Mouse (Mus musculus) T-helper 17 cell (primary cell): Measurements from ENCODE around the gene Gm815.

ENCODE experiments used
- in situ Hi-C, 2 experiments: fragments of 300-600 bp; cut with MboI, MseI; formaldehyde crosslinking; loops; 1 replicate in 1 of 2; 2 replicates in 1 of 2; pipeline ENCODE4 v1.15.1; 2025; ENCODE audit warnings: high pct_unique_total_duplicates in 2 of 2

Gene Gm815

GRCm38 (mm10) chr19:26885616-26886015 is at the start of gene Gm815:
Gene Gm815, plus strand, starts transcription at chr19:26885881.
- in situ Hi-C loops: loop anchor here in 1 of 2 experiments (5.0 kb wide), 1 partner anchor 47 kb away; no protein-coding TSS in a partner anchor

- in situ Hi-C loops: no loop called here
Measured at GRCm38 (mm10) chr19:26837626-26838025, 48.1 kb upstream of the Gm815 start.

- in situ Hi-C loops: loop anchor here in 1 of 2 experiments (10.0 kb wide), 2 partner anchors 99 to 1959 kb away; no protein-coding TSS in a partner anchor
Measured at GRCm38 (mm10) chr19:26843896-26844295, 41.8 kb upstream of the Gm815 start.

GRCm38 (mm10) chr19:26844813-26845212 is 40.9 kb upstream of the Gm815 start:
- in situ Hi-C loops: loop anchor here in 1 of 2 experiments (10.0 kb wide), 2 partner anchors 100 to 1960 kb away; no protein-coding TSS in a partner anchor

- in situ Hi-C loops: loop anchor here in 1 of 2 experiments (10.0 kb wide), 2 partner anchors 101 to 1961 kb away; no protein-coding TSS in a partner anchor
Measured at GRCm38 (mm10) chr19:26845276-26846016, 40.2 kb upstream of the Gm815 start.

GRCm38 (mm10) chr19:26846017-26846285 is 39.7 kb upstream of the Gm815 start:
- in situ Hi-C loops: loop anchor here in 1 of 2 experiments (10.0 kb wide), 2 partner anchors 101 to 1961 kb away; no protein-coding TSS in a partner anchor

- in situ Hi-C loops: no loop called here
Measured at GRCm38 (mm10) chr19:26851017-26851782, 34.5 kb upstream of the Gm815 start.

- in situ Hi-C loops: no loop called here
Measured at GRCm38 (mm10) chr19:26852325-26852900, 33.3 kb upstream of the Gm815 start.

- in situ Hi-C loops: no loop called here
Measured at GRCm38 (mm10) chr19:26853701-26854282, 31.9 kb upstream of the Gm815 start.

- in situ Hi-C loops: no loop called here
Measured at GRCm38 (mm10) chr19:26854661-26855060, 31.0 kb upstream of the Gm815 start.

GRCm38 (mm10) chr19:26855152-26855551 is 30.5 kb upstream of the Gm815 start:
- in situ Hi-C loops: no loop called here

- in situ Hi-C loops: no loop called here
Measured at GRCm38 (mm10) chr19:26858427-26859194, 27.1 kb upstream of the Gm815 start.

GRCm38 (mm10) chr19:26859195-26859570 is 26.5 kb upstream of the Gm815 start:
- in situ Hi-C loops: no loop called here

GRCm38 (mm10) chr19:26863662-26864061 is 22.0 kb upstream of the Gm815 start:
- in situ Hi-C loops: loop anchor here in 1 of 2 experiments (10.0 kb wide), 1 partner anchor 69 kb away; no protein-coding TSS in a partner anchor

GRCm38 (mm10) chr19:26864975-26865690 is 20.5 kb upstream of the Gm815 start:
- in situ Hi-C loops: loop anchor here in 1 of 2 experiments (10.0 kb wide), 1 partner anchor 70 kb away; no protein-coding TSS in a partner anchor

- in situ Hi-C loops: loop anchor here in 1 of 2 experiments (10.0 kb wide), 1 partner anchor 71 kb away; no protein-coding TSS in a partner anchor
Measured at GRCm38 (mm10) chr19:26865736-26866135, 19.9 kb upstream of the Gm815 start.

GRCm38 (mm10) chr19:26869591-26869990 is 16.1 kb upstream of the Gm815 start:
- in situ Hi-C loops: loop anchor here in 1 of 2 experiments (10.0 kb wide), 1 partner anchor 75 kb away; no protein-coding TSS in a partner anchor

- in situ Hi-C loops: no loop called here
Measured at GRCm38 (mm10) chr19:26870280-26870679, 15.4 kb upstream of the Gm815 start.

GRCm38 (mm10) chr19:26871096-26871495 is 14.6 kb upstream of the Gm815 start:
- in situ Hi-C loops: no loop called here

- in situ Hi-C loops: no loop called here
Measured at GRCm38 (mm10) chr19:26872886-26873285, 12.8 kb upstream of the Gm815 start.
